Mouse (Mus musculus) kidney, embryonic 16.5 days (tissue): ENCODE results near the gene Gsdme. TPM values are rescaled to one million over a fixed set of nuclear protein-coding genes. Genes with fewer than 3 reads are reported as not detected.
A peak's percentile ranks its signal among the peaks of the same experiment; 100 is the strongest.

ENCODE experiments used
- ATAC-seq: fragments of 200-750 bp; cut with Nextera tagmentation; 2 replicates; pipeline ENCODE4 v1.8.0; 2017; ENCODE audit warnings: moderate TSS enrichment; ENCODE audit not compliant: low FRiP score, low TSS enrichment
- H3K27ac ChIP-seq: fragments of 300-500 bp; sonication (generic); 2 replicates; pipeline ENCODE4 v1.5.1; 2014; ENCODE audit warnings: low read length
- H3K27me3 ChIP-seq: fragments of 300-500 bp; sonication (generic); 2 replicates; pipeline ENCODE4 v1.6.1; 2014; ENCODE audit warnings: low read length, control low read depth, mixed read lengths; ENCODE audit not compliant: insufficient read depth
- H3K36me3 ChIP-seq: fragments of 300-500 bp; sonication (generic); 2 replicates; pipeline ENCODE4 v1.6.1; 2014; ENCODE audit warnings: low read length, control low read depth, mixed read lengths; ENCODE audit not compliant: insufficient read depth
- H3K4me1 ChIP-seq: fragments of 300-500 bp; sonication (generic); 2 replicates; pipeline ENCODE4 v1.6.1; 2014; ENCODE audit warnings: low read length, control low read depth, mixed read lengths; ENCODE audit not compliant: insufficient read depth
- H3K4me2 ChIP-seq: fragments of 300-500 bp; sonication (generic); replicated peaks from 2 replicates; pipeline ENCODE4 v1.6.1; 2014; ENCODE audit warnings: low read depth, low read length
- H3K4me3 ChIP-seq: fragments of 300-500 bp; sonication (generic); 2 replicates; pipeline ENCODE4 v1.5.1; 2014; ENCODE audit warnings: mild to moderate bottlenecking, low read length
- H3K9ac ChIP-seq: fragments of 300-500 bp; sonication (generic); replicated peaks from 2 replicates; pipeline ENCODE4 v1.6.1; 2014; ENCODE audit warnings: low read length
- H3K9me3 ChIP-seq: fragments of 300-500 bp; sonication (generic); 2 replicates; pipeline ENCODE4 v1.6.1; 2016; ENCODE audit warnings: low read length, control low read depth
- WGBS: fragments of 180-500 bp; shearing (Covaris S2); extraction: QIAGEN DNeasy Blood & Tissue Kit; methylation state at CpG from one replicate; pipeline ENCODE4 v1.1.7; 2014; 5-methylcytosine and 5-hydroxymethylcytosine counted together
- polyA plus RNA-seq: library from polyadenylated mRNA; unstranded; fragments of >200 nt; fragmentation: Nextera tagmentation; extraction: Ambion mirVana; gene quantifications from 2 replicates; pipeline ENCODE4 v1.2.1, GENCODE M21; 2015

Gsdme gene
- polyA plus RNA-seq: 55.3 and 58.0 TPM in 2 replicates

GRCm38 (mm10) chr6:50263670-50264069, at the start of gene Gsdme:
Gene Gsdme, minus strand, starts transcription at chr6:50263862.
- no peak within 1 kb of the TSS for H3K9ac ChIP-seq
- ATAC-seq: no peak
- H3K4me3 ChIP-seq: no peak within 1 kb of the TSS
- no peaks in the 10 kb centered on the region for H3K36me3 ChIP-seq
- no peaks in the 10 kb centered on the region for H3K27me3 ChIP-seq
- H3K4me2 ChIP-seq: no peak within 1 kb of the TSS
- H3K4me1 ChIP-seq: peaks cover 14% of the 10 kb centered on the region
- WGBS: 59% methylated on average over 6 of the region's 6 CpGs
- no peak within 1 kb of the TSS for H3K27ac ChIP-seq
- no peaks in the 10 kb centered on the region for H3K9me3 ChIP-seq

- peak; percentile 78 for ATAC-seq
- Histone ChIP-seq H3K4me2 (no peak overlapping the region), H3K4me1 (no peaks in the 10 kb centered on the region), H3K9me3 (no peaks in the 10 kb centered on the region), H3K9ac (no peak overlapping the region), H3K4me3 (no peak overlapping the region), H3K27ac (no peak overlapping the region), H3K36me3 (no peaks in the 10 kb centered on the region; the same call in 1 of the 2 replicates), H3K27me3 (no peaks in the 10 kb centered on the region)
- WGBS: 50% methylated on average over 4 of the region's 4 CpGs
Measured at GRCm38 (mm10) chr6:50312647-50313046, 49.0 kb upstream of the Gsdme start.

GRCm38 (mm10) chr6:50309019-50309418, 45.4 kb upstream of the Gsdme start:
- Histone ChIP-seq H3K36me3 (0 out of 2 replicates have a peak, but pooled peaks cover 2% of the 10 kb centered on the region), H3K4me1 (no peaks in the 10 kb centered on the region), H3K27ac (no peak overlapping the region), H3K27me3 (no peaks in the 10 kb centered on the region), H3K4me3 (no peak overlapping the region), H3K9ac (no peak overlapping the region), H3K4me2 (no peak overlapping the region), H3K9me3 (no peaks in the 10 kb centered on the region)
- ATAC-seq: 0 out of 2 replicates have a peak, but pooled peaks have one; percentile 13
- 37% methylated on average over 6 of the region's 6 CpGs for WGBS

GRCm38 (mm10) chr6:50306625-50307024, 43.0 kb upstream of the Gsdme start:
- ATAC-seq: no peak
- Histone ChIP-seq H3K4me1 (no peaks in the 10 kb centered on the region), H3K9me3 (no peaks in the 10 kb centered on the region), H3K36me3 (0 out of 2 replicates have a peak, but pooled peaks cover 2% of the 10 kb centered on the region), H3K27ac (no peak overlapping the region), H3K4me2 (no peak overlapping the region), H3K27me3 (no peaks in the 10 kb centered on the region), H3K4me3 (no peak overlapping the region), H3K9ac (no peak overlapping the region)
- 88% methylated on average over 4 of the region's 4 CpGs for WGBS

- WGBS: 67% methylated on average over 4 of the region's 4 CpGs
- Histone ChIP-seq H3K4me1 (no peaks in the 10 kb centered on the region), H3K4me2 (no peak overlapping the region), H3K9me3 (no peaks in the 10 kb centered on the region), H3K27me3 (no peaks in the 10 kb centered on the region), H3K4me3 (no peak overlapping the region), H3K9ac (no peak overlapping the region), H3K27ac (no peak overlapping the region), H3K36me3 (0 out of 2 replicates have a peak, but pooled peaks cover 2% of the 10 kb centered on the region)
- peak; percentile 49 for ATAC-seq
Measured at GRCm38 (mm10) chr6:50304949-50305491, 41.4 kb upstream of the Gsdme start.

- ATAC-seq: no peak
- Histone ChIP-seq H3K27me3 (no peaks in the 10 kb centered on the region), H3K36me3 (no peaks in the 10 kb centered on the region), H3K4me1 (peaks cover under 1% of the 10 kb centered on the region; the same call in 1 of the 2 replicates), H3K27ac (no peak overlapping the region), H3K9me3 (no peaks in the 10 kb centered on the region), H3K4me3 (no peak overlapping the region), H3K4me2 (no peak overlapping the region), H3K9ac (no peak overlapping the region)
- 92% methylated on average over 7 of the region's 7 CpGs for WGBS
Measured at GRCm38 (mm10) chr6:50301121-50301520, 37.5 kb upstream of the Gsdme start.

- 72% methylated on average over 6 of the region's 6 CpGs for WGBS
- Histone ChIP-seq H3K27ac (no peak overlapping the region), H3K4me2 (no peak overlapping the region), H3K9ac (no peak overlapping the region), H3K9me3 (no peaks in the 10 kb centered on the region), H3K4me3 (no peak overlapping the region), H3K27me3 (no peaks in the 10 kb centered on the region), H3K36me3 (no peaks in the 10 kb centered on the region), H3K4me1 (peaks cover 5% of the 10 kb centered on the region; the same call in 1 of the 2 replicates)
- no peak for ATAC-seq
Measured at GRCm38 (mm10) chr6:50300622-50301021, 37.0 kb upstream of the Gsdme start.

GRCm38 (mm10) chr6:50299071-50299470, 35.4 kb upstream of the Gsdme start:
- Histone ChIP-seq H3K9ac (no peak overlapping the region), H3K36me3 (no peaks in the 10 kb centered on the region), H3K4me1 (peaks cover 5% of the 10 kb centered on the region; the same call in 1 of the 2 replicates), H3K4me3 (no peak overlapping the region), H3K9me3 (no peaks in the 10 kb centered on the region), H3K27me3 (no peaks in the 10 kb centered on the region), H3K4me2 (no peak overlapping the region), H3K27ac (no peak overlapping the region)
- 85% methylated on average over 7 of the region's 7 CpGs for WGBS
- ATAC-seq: no peak

- whole genome bisulfite sequencing: 85% methylated on average over 9 of the region's 9 CpGs
- Histone ChIP-seq H3K4me2 (no peak overlapping the region), H3K36me3 (no peaks in the 10 kb centered on the region), H3K9me3 (no peaks in the 10 kb centered on the region), H3K27ac (no peak overlapping the region), H3K4me3 (no peak overlapping the region), H3K9ac (no peak overlapping the region), H3K4me1 (peaks cover 5% of the 10 kb centered on the region; the same call in 1 of the 2 replicates), H3K27me3 (no peaks in the 10 kb centered on the region)
- no peak for ATAC-seq
Measured at GRCm38 (mm10) chr6:50297671-50298070, 34.0 kb upstream of the Gsdme start.

- peaks cover 5% of the 10 kb centered on the region; the same call in 1 of the 2 replicates for H3K4me1 ChIP-seq
- no peak overlapping the region for H3K27ac ChIP-seq
- H3K27me3 ChIP-seq: no peaks in the 10 kb centered on the region
- no peaks in the 10 kb centered on the region for H3K9me3 ChIP-seq
- H3K9ac ChIP-seq: no peak overlapping the region
- no peaks in the 10 kb centered on the region for H3K36me3 ChIP-seq
- ATAC-seq: no peak
- H3K4me2 ChIP-seq: no peak overlapping the region
- no peak overlapping the region for H3K4me3 ChIP-seq
- 82% methylated on average over 10 of the region's 10 CpGs for WGBS
Measured at GRCm38 (mm10) chr6:50295136-50295535, 31.5 kb upstream of the Gsdme start.
